Comparison of ENCODE assay signal across 10 mouse cellular contexts in the genomic region with DNA sequence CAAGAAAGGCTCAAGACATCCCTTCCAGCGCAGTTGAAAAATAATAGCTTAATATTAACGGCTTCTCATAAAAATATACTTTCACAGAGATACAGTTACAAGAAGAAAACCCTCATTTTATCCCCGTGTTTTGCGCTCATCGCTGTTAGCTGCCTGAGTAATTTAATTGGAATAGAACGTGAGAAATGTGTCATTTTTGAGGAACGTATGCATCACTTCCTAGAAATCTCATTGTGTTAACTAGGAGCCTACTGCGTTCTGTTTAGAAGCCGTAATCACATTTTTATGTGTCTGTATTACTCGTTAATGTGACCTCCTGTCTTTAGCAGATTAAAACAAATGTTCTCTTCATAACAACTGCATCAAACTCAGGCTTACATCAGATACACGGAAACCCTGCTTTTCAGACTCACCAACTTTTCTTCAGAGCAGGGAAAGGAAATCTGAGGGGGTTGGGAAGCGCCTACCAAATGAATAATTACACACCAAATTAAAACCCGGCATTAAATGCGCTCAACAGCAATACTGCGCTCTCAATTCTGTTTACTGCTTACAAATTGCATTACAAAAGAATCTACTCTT. TPM values are rescaled to one million over a fixed set of nuclear protein-coding genes. Genes with fewer than 3 reads are reported as not detected.
DNase-seq lines count a peak whose midpoint lies in the region; ATAC-seq lines count a peak whose summit lies in the region.
"Had no signal": no experiment of that assay in that cellular context is flagged by ENCODE, and none has a peak within 500 bp of the region (broad histone marks: within the 10 kb centered on the region; RNA-seq: fewer than 3 reads in every experiment).

No protein-coding gene starts in this region.

- peaks cover 96% of the 10 kb centered on the region for H3K27me3 ChIP-seq in heart, embryonic 13.5 days (replicated peaks)
- peaks cover 75% of the 10 kb centered on the region for H3K27me3 ChIP-seq in forebrain, embryonic 16.5 days (replicated peaks; ENCODE audit: control insufficient read depth, insufficient read depth, low read length)
- peaks cover 85% of the 10 kb centered on the region for H3K27me3 ChIP-seq in liver, embryonic 13.5 days

- 0 out of 2 replicates have a peak overlapping the region, but pooled peaks have one; percentile 53 for H3K9ac ChIP-seq in heart, embryonic 13.5 days
- H3K9ac ChIP-seq in forebrain, embryonic 16.5 days (replicated peaks; ENCODE audit: low read depth, low read length): no peak overlapping the region
- H3K9ac ChIP-seq in liver, embryonic 13.5 days: no peak overlapping the region

- no peak for DNase-seq in heart, adult 11 months
- peak; percentile 62 for DNase-seq in Muller cell, postnatal 12 days (ENCODE audit: inconsistent ontology term)
- no peak for DNase-seq in liver, embryonic 13.5 days
- no peak for DNase-seq in layer of hippocampus, adult 18-20 months (ENCODE audit: low spot score in 2 of 2)
- no peak for DNase-seq in kidney, adult 8-10 months
- no peak for DNase-seq in gastrocnemius, adult 18-20 months (ENCODE audit: low spot score)

- H3K36me3 ChIP-seq in heart, embryonic 13.5 days: no peaks in the 10 kb centered on the region
- H3K36me3 ChIP-seq in forebrain, embryonic 16.5 days (ENCODE audit: control insufficient read depth, insufficient read depth): no peaks in the 10 kb centered on the region
- H3K36me3 ChIP-seq in liver, embryonic 13.5 days: no peaks in the 10 kb centered on the region

- ATAC-seq in heart, embryonic 13.5 days (ENCODE audit: extremely low read depth, insufficient number of reproducible peaks, low FRiP score, low TSS enrichment): no peak
- no peak for ATAC-seq in forebrain, embryonic 16.5 days
- ATAC-seq in liver, embryonic 13.5 days (ENCODE audit: low read depth): no peak
- ATAC-seq: CD4-positive, CD25-positive, alpha-beta regulatory T cell, adult 4 months; inflammation-experienced regulatory T-cells, adult 6 months had no signal

- H3K27ac ChIP-seq in heart, embryonic 13.5 days (replicated peaks): no peak overlapping the region
- no peak overlapping the region for H3K27ac ChIP-seq in forebrain, embryonic 16.5 days (ENCODE audit: low read length)
- no peak overlapping the region for H3K27ac ChIP-seq in liver, embryonic 13.5 days

- 5% methylated on average over 15 of the region's 15 CpGs for WGBS in heart, embryonic 13.5 days
- WGBS in forebrain, embryonic 16.5 days: 2% methylated on average over 15 of the region's 15 CpGs
- 7% methylated on average over 15 of the region's 15 CpGs for WGBS in liver, embryonic 13.5 days (ENCODE audit: insufficient replicate concordance)

- H3K4me1 ChIP-seq in heart, embryonic 13.5 days: peaks cover 24% of the 10 kb centered on the region
- H3K4me1 ChIP-seq in forebrain, embryonic 16.5 days (replicated peaks; ENCODE audit: control insufficient read depth, insufficient read depth, low read length): peaks cover 10% of the 10 kb centered on the region
- peaks cover 8% of the 10 kb centered on the region for H3K4me1 ChIP-seq in liver, embryonic 13.5 days (replicated peaks)

- H3K9me3 ChIP-seq in heart, embryonic 13.5 days: no peaks in the 10 kb centered on the region
- H3K9me3 ChIP-seq in forebrain, embryonic 16.5 days (ENCODE audit: control insufficient read depth, low read length): no peaks in the 10 kb centered on the region
- H3K9me3 ChIP-seq in liver, embryonic 13.5 days (replicated peaks): no peaks in the 10 kb centered on the region

- peak overlapping the region; percentile 69 for H3K4me2 ChIP-seq in heart, embryonic 13.5 days
- H3K4me2 ChIP-seq in forebrain, embryonic 16.5 days (ENCODE audit: low read length): peak overlapping the region; percentile 30
- H3K4me2 ChIP-seq in liver, embryonic 13.5 days: 0 out of 2 replicates have a peak overlapping the region, but pooled peaks have one; percentile 41

- H3K4me3 ChIP-seq in heart, embryonic 13.5 days: peak overlapping the region; percentile 49
- H3K4me3 ChIP-seq in forebrain, embryonic 16.5 days (replicated peaks; ENCODE audit: low read length): peak overlapping the region; percentile 14
- 0 out of 2 replicates have a peak overlapping the region, but pooled peaks have one; percentile 24 for H3K4me3 ChIP-seq in liver, embryonic 13.5 days (replicated peaks)

RNA-seq across cellular contexts. Expression of a gene that starts 11.5 kb away (rescaled TPM):
- 0.13 and 0.29 TPM in 2 replicates for polyA plus RNA-seq in heart, embryonic 13.5 days (2015; fragmentation: Nextera tagmentation; extraction: Ambion mirVana)
- polyA plus RNA-seq in forebrain, embryonic 16.5 days (2015; fragmentation: Nextera tagmentation; extraction: Ambion mirVana): 4.1 and 8.1 TPM in 2 replicates
- 1.1 and 1.5 TPM in 2 replicates for polyA plus RNA-seq in liver, embryonic 13.5 days (2015; fragmentation: Nextera tagmentation; extraction: Ambion mirVana)
- under 1 TPM; 0.27 to 0.46 TPM for total RNA-seq in layer of hippocampus, adult 18-20 months (2021)
- total RNA-seq in gastrocnemius, adult 18-20 months (2021): under 1 TPM; 0.24 to 0.68 TPM
- polyA plus RNA-seq: CD4-positive, CD25-positive, alpha-beta regulatory T cell, adult 4 months; inflammation-experienced regulatory T-cells, adult 6 months had no signal
